Mouse (Mus musculus): Measurements from ENCODE around the gene Cstf1.

Cstf1 gene

DNA sequence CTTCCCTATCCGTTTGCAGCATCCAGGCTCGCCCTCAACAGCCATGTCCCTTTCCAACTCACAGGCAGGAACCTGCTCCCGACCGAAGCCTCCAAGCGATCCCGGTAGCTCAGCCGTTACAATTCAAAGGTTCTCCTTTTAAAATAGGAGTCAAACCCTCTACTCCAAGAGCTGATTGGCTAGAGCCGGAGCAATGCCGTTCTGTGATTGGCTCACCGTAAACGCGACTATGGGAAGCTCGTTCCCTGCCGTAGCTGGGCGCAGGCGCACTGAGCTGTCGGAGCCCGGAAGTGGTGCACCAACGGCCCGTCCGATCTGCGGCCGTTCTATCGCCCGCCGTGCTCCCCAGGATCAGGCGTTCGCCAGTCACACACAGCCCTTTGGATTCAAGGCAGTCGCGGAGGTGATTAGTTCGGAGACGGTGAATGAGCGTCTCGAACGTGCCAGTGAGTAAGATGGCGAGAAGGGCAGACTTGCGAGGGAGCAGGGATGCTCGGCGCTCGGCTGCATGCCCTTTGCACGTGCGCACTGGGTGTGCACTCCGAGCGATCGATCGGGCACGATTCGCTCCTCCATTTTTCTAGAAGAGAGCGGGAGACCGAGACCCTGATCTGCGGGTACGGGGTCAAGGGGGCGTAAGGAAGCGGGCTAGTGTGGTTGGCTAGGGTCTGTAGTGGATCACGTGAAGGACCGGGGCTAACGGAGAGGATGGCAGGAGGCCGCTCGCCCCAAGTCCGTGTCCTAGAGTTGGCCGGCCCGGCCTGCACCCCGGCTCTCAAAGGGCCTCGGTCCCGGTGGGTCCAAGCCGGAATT, at the start of gene Cstf1, which contains the start of gene Aurka:
Gene Cstf1, plus strand, starts transcription at position 271 of the 813 bp plus-strand sequence.
Gene Aurka, minus strand, starts transcription at position 125 of the 813 bp plus-strand sequence.
- DNase-seq (ENCODE audit: low spot score in 2 of 2): peak; percentile 93

GRCm38 (mm10) chr2:172320878-172321277, 49.6 kb upstream of the Cstf1 start:
- DNase-seq (ENCODE audit: low spot score in 2 of 2): no peak

DNA sequence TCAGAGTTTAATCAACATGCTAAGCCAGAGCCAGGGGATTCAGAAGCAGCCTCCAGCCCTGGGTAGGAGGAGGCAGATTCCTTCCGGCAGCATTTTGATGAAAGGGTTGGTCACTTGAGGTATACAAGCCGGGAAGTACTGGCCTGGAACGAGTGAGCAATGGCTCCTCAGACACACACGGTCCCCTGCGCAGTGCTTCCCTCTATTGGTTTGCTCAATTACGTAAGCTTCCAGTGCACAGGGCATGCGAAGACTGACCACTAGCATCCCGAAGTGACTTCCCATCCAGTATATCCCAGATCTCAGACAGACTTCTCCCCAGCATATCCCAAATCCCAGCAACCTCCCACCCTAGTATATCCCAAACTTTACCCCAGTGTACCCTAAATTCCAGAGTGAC, 42.2 kb upstream of the Cstf1 start:
- DNase-seq (ENCODE audit: low spot score in 2 of 2): no peak

GRCm38 (mm10) chr2:172329179-172329578, 41.3 kb upstream of the Cstf1 start:
- DNase-seq (ENCODE audit: low spot score in 2 of 2): no peak

DNA sequence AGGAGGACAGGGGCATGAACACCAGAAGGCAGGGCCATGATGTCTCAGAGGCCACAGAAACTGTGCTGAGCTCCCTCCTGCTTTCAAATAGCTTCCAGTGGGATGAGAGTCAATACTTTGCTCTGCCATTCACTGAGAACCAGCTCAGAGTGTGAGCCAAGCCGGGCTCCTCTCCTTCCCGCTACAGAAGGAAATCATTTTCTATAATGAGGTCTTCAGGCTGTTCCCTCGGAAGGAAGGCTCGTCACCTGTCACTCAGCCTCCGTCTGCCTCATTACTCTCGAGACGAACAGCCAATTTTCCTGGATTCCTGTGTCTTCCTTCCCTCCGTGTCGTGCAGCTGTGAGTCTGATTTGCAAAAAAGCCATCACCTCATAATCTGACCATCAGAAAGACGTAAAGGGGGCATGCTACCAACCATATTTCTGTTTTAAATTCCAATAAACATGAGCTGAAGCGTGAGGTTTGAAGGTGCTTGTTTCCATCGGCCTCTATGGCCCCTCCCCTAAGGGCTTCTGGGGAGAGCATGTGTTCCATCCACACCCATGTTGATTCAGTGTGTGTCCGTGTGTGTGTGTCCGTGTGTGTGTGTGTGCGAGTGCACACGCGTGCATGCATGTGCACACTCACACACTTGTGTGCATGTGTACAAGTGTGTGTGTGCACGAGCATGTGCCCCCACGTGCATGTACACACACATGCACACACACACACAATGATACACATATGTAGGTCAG, 32.1 kb upstream of the Cstf1 start:
- no peak for DNase-seq (ENCODE audit: low spot score in 2 of 2)

GRCm38 (mm10) chr2:172340936-172341335, 29.5 kb upstream of the Cstf1 start:
- no peak for DNase-seq (ENCODE audit: low spot score in 2 of 2)

DNA sequence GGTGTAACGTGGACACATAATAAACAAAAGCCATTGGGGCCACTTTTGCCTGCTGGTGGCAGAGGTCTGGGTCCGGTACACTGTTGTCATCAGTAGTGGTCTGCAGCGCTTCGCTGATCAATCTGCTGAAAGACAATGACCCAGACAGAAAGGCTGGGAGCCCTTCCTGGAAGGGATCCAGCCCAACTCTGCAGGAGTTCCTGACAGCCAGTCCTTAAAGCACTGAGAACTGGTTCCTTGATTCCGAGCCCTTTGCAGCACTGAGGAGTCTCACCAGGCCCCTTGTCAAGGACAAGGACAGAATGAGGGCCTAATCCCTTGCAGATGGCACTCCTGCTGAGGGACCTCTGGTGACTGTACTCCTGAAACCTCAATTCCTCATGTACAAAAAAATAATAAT, 28.9 kb upstream of the Cstf1 start:
- no peak for DNase-seq (ENCODE audit: low spot score in 2 of 2)

DNA sequence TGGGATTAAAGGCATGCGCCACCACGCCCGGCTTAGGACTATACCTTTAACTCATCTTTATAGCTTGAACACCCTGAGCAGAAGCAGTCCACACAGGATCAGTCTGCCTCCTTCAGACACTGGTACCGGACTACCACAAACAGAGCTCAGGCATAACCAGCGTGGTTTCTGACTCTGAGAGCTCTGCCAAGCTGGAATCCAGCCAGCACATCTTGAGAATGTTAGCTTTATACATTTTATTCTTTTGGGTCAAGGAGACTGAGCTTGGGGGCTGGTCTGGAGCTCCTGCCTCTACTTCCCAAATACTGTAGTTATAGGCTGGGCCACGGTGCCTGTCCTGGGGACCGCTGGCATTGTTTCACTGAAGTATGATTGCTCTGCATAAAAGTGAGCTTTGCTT, 26.7 kb upstream of the Cstf1 start:
- no peak for DNase-seq (ENCODE audit: low spot score in 2 of 2)

- DNase-seq (ENCODE audit: low spot score in 2 of 2): no peak
These were observed 25.8 kb upstream of the Cstf1 start for GRCm38 (mm10) chr2:172344669-172345068.

DNA sequence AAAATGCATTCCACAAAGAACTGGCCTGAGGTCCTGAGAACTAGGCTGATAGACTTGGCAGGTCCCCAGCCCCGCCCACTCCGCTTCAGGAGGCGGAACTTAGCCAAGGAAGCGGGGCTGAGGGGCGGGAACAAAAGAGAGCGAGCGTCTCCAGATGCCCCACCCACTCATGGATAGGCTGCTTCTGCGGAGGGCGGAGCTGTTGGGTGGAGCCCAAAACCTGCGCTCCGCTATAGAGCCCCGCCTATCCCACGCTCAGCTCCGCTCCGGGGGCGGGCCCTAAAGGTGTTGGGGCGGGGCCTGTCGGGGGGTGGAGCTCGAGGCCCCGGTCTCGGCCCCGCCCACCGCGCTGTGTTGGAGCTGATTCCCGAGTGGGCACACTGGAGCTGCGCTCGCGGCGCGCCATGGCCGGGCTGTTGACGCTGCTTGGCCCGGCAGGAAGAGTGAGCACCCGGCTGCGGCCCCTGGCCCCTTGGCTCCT, 25.2 kb upstream of the Cstf1 start, which contains the start of gene Fam210b:
Gene Fam210b, plus strand, starts transcription at position 308 of the 481 bp plus-strand sequence.
- DNase-seq (ENCODE audit: low spot score in 2 of 2): peak; percentile 95 to 97

DNA sequence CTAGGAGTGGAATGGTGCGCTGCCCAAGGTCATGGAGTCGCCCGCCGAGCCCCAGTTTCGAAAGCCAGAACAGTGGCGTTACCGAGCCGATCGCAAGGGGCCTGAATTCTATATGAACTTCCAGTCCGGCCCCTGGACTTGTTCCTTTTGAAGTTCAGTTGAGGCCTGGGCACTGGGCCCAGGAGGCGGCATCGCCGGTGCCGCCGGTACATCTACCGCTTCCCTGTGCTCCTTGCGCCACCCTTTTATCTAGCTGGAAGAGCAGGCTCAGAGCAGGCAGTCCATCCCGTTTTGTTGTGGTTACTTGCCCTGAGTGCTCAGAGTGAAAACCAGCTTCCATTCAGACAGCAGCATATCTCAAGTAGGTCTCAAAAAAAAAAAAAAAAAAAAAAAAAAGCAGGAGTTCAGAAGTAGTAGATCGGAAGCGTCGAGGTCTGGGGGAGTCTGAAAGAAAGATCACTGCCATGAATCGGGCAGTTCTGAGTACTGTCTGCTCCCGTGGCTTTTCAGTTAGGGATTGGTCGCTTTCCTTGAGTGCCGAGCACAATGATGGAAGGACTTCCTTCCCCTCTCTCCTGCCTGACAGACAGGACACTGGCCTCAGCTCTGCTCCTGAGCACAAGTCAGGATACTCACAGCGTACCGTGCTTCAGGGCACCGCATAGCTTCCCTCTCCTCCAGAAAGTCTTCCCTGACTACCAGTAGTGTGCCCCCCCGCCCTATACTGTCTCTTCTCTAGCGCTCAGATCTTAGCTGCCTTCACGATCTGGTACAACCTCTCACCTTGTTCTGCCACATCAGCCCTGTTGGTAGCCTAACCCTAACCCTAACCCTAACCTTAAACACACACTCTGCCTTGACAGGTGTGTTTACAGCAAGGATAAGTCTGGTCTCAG, 24.2 kb upstream of the Cstf1 start:
- no peak for DNase-seq (ENCODE audit: low spot score in 2 of 2)

GRCm38 (mm10) chr2:172346933-172347611, 23.4 kb upstream of the Cstf1 start:
- DNase-seq (ENCODE audit: low spot score in 2 of 2): no peak

GRCm38 (mm10) chr2:172348297-172348950, 22.1 kb upstream of the Cstf1 start:
- no peak for DNase-seq (ENCODE audit: low spot score in 2 of 2)

- no peak for DNase-seq (ENCODE audit: low spot score in 2 of 2)
These were observed 20.7 kb upstream of the Cstf1 start for GRCm38 (mm10) chr2:172349776-172350175.

- no peak for DNase-seq (ENCODE audit: low spot score in 2 of 2)
These were observed 19.7 kb upstream of the Cstf1 start for GRCm38 (mm10) chr2:172350773-172351172.

DNA sequence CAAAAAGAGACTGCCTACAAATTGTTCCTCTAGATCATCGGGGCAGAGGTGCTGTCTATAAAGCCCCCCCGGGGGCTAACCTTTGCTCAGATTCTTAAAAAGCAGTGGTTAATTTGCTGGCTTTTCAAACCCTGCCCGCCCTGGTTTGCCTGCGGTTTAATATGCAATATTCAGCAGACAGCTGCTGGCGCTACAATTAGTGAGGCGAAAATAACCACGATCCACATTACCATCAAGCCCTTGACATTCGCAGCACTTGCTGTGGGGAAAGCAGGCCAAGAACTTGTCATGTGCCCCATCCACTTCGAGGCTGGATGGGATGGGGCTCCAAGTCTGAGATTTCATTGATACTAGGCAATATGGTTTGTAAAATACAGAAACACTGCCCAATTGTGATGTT, 17.3 kb upstream of the Cstf1 start:
- no peak for DNase-seq (ENCODE audit: low spot score in 2 of 2)

GRCm38 (mm10) chr2:172354761-172355160, 15.7 kb upstream of the Cstf1 start:
- no peak for DNase-seq (ENCODE audit: low spot score in 2 of 2)

- no peak for DNase-seq (ENCODE audit: low spot score in 2 of 2)
These were observed 14.6 kb upstream of the Cstf1 start for GRCm38 (mm10) chr2:172355833-172356232.

DNA sequence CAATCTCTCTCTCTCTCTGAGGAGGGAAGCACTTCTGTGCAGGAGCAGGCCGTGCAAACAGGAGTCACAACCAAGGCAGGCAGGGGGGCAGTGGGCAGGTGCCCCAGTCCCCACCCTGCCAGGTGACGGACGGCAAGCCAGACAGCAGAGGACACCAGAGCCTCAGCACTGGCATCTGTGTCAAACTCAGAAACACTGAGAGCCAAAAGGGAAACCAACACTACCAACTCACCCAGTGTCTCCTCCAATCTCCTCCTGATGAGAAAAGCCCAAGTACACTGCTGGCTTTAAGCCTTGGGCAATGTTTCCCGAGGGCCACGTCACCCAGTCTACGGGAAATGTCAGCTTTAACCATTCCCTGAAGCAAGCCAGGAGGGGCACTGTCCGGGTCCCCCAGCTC, 7.3 kb upstream of the Cstf1 start:
- no peak for DNase-seq (ENCODE audit: low spot score in 2 of 2)

- no peak for DNase-seq (ENCODE audit: low spot score in 2 of 2)
These were observed 777 bp downstream of the Cstf1 start for GRCm38 (mm10) chr2:172371258-172371657.

- DNase-seq (ENCODE audit: low spot score in 2 of 2): no peak
These were observed 6.1 kb downstream of the Cstf1 start for GRCm38 (mm10) chr2:172376551-172376950.

Data from natural killer cell, adult 2 months (primary cell).